Mouse (Mus musculus): ENCODE measurements at regions not wholly inside any gene's neighbourhood (a gene's known extent, or its start where the extent isn't known, plus 50 kb on each side); places are given as distances from the start of the nearest gene placed in this dataset.

DNA sequence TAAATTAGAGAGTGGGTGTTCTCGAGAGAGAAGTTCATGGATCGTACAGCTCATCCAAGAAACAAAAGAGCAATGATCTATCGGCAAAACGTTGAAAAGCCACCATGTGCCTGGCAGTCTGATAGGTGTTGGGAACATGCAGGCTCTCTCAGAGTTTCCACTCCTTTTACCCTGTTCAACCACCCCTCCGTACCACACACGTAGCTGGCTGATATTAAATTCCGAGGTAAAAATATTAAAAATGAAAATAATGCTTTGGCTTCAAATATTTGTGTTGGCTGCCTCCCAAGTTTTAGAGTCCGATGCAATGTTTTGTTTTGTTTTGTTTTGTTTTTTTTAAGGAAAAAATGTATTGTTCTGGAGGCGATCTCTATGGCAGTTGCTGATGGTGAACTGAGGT lies 418.0 kb upstream of the Id4 start:
- no peak overlapping the region for H3K4me2 ChIP-seq (ENCODE audit: low read depth, low read length)
- no peaks in the 10 kb centered on the region for H3K9me3 ChIP-seq (replicated peaks; ENCODE audit: control insufficient read depth, low read length)
- H3K4me3 ChIP-seq (ENCODE audit: low read depth, low read length), result no peak overlapping the region
- no peak overlapping the region for H3K9ac ChIP-seq (ENCODE audit: low read depth, low read length)
- no peaks in the 10 kb centered on the region for H3K36me3 ChIP-seq (ENCODE audit: control insufficient read depth, insufficient read depth)
- 65% methylated on average over 9 of the region's 9 CpGs for WGBS (ENCODE audit: insufficient replicate concordance)
- no peak overlapping the region for H3K27ac ChIP-seq (ENCODE audit: low read length)
- no peak for ATAC-seq (ENCODE audit: low read depth)
- no peaks in the 10 kb centered on the region for H3K4me1 ChIP-seq (ENCODE audit: control insufficient read depth, low read depth, low read length)
- no peaks in the 10 kb centered on the region for H3K27me3 ChIP-seq (ENCODE audit: control insufficient read depth, insufficient read depth, low read depth, low read length)

DNA sequence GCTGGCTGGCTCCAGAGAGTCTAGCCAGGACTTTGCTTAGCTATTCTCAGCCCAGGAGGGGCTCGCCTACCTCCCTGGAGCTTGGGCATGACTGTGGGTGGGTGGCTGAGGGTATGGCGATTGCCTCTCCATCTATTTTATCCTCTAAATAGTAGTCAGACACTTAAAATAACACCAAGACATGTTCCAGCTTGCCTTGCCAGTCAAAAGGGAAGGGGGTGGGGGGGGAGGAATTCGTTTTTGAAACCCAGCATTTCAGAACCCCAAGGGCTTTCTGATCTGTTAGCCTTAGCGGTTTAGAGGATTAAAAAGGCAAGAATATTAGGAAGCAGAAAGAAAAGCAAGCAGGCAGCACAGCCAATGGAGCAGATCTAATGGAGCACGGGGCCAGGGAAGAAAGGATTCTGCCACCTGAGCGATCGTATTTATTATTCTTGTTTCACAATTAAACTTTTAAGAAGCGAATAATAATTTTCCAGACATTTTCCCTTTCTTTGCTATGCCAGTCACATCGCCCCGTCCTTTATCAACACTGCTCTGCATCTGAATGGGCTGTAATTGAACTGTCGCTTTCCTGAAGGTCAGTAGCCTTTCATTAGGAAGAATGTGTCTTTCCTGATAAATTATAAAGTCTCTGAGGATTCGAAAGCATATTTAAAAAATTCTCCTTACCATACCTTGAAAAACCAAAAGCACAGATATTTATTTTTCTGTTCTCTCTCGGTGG lies 417.3 kb upstream of the Id4 start:
- H3K4me3 ChIP-seq (ENCODE audit: low read depth, low read length), result no peak overlapping the region
- no peaks in the 10 kb centered on the region for H3K36me3 ChIP-seq (ENCODE audit: control insufficient read depth, insufficient read depth)
- no peaks in the 10 kb centered on the region for H3K9me3 ChIP-seq (replicated peaks; ENCODE audit: control insufficient read depth, low read length)
- no peak overlapping the region for H3K4me2 ChIP-seq (ENCODE audit: low read depth, low read length)
- H3K27ac ChIP-seq (ENCODE audit: low read length), result no peak overlapping the region
- WGBS (ENCODE audit: insufficient replicate concordance), result 50% methylated on average over 13 of the region's 13 CpGs
- no peak overlapping the region for H3K9ac ChIP-seq (ENCODE audit: low read depth, low read length)
- no peak for ATAC-seq (ENCODE audit: low read depth)
- no peaks in the 10 kb centered on the region for H3K4me1 ChIP-seq (ENCODE audit: control insufficient read depth, low read depth, low read length)
- no peaks in the 10 kb centered on the region for H3K27me3 ChIP-seq (ENCODE audit: control insufficient read depth, insufficient read depth, low read depth, low read length)

DNA sequence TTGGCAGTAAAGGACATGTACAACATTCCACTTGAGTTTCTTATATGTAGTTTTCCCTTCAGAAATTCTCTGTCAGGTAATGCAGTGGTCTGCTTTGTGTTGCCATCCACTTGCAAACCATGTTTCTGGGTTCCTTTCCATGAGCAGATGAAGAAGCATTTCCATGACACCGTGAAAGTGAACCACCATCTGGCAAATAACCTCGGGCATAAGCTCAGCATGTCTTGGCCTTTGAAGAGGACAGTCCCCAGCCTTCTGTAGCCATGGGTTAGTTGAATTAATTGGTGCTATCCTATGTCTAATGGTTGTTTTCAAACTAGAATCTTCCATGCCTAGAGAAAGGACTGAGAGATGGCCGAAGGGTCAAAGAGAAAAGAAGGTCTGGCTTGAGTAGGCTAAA lies 414.3 kb upstream of the Id4 start:
- no peak for ATAC-seq (ENCODE audit: low read depth)
- Histone ChIP-seq H3K4me2 (ENCODE audit: low read depth, low read length) (no peak overlapping the region), H3K27me3 (ENCODE audit: control insufficient read depth, insufficient read depth, low read depth, low read length) (no peaks in the 10 kb centered on the region), H3K27ac (ENCODE audit: low read length) (no peak overlapping the region), H3K36me3 (ENCODE audit: control insufficient read depth, insufficient read depth) (no peaks in the 10 kb centered on the region), H3K4me3 (ENCODE audit: low read depth, low read length) (no peak overlapping the region), H3K9ac (ENCODE audit: low read depth, low read length) (no peak overlapping the region), H3K9me3 (replicated peaks; ENCODE audit: control insufficient read depth, low read length) (no peaks in the 10 kb centered on the region), H3K4me1 (ENCODE audit: control insufficient read depth, low read depth, low read length) (no peaks in the 10 kb centered on the region)
- 64% methylated on average over 3 of the region's 3 CpGs for WGBS (ENCODE audit: insufficient replicate concordance)

DNA sequence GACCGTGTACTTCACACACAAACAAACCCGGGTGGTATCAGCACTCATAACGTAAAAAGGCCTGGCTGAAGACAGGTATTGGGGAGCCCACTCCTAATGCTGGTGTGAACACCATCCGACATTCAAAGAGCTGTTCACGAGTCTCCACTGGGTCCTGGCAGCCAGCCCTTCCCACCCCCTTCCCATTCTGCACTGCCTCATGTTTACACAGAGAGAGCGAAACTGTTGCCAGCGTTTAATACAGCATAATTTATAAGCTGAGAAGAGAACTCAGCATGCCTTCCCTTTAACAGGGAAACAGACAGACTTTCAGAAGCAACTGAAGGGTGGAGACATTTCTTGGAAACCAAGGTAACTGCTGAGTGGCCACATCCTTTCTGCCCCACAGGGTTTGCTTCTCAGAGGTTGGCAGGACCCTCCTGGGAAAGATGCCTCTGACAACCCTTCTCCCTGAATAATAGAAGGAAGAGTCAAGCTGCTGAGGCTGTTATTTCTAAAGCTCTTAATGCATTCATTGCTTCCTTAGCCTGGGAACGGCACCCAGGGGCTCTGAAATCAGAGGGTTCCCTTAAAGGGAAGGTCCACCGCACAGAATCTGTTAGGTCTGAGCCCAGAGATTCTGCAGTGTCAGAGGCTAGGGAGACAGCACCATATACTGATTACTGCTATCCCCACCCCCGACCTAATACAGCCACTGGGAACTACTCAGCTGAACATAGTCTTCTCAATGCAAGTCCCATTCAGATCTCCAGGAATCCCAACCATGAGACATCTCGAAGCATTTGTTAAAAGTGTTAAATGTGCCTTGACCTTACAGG lies 412.4 kb upstream of the Id4 start:
- Histone ChIP-seq H3K27me3 (ENCODE audit: control insufficient read depth, insufficient read depth, low read depth, low read length) (no peaks in the 10 kb centered on the region), H3K36me3 (ENCODE audit: control insufficient read depth, insufficient read depth) (no peaks in the 10 kb centered on the region), H3K4me2 (ENCODE audit: low read depth, low read length) (no peak overlapping the region), H3K4me1 (ENCODE audit: control insufficient read depth, low read depth, low read length) (no peaks in the 10 kb centered on the region), H3K4me3 (ENCODE audit: low read depth, low read length) (no peak overlapping the region), H3K9me3 (replicated peaks; ENCODE audit: control insufficient read depth, low read length) (no peaks in the 10 kb centered on the region), H3K27ac (ENCODE audit: low read length) (no peak overlapping the region), H3K9ac (ENCODE audit: low read depth, low read length) (no peak overlapping the region)
- WGBS (ENCODE audit: insufficient replicate concordance), result 44% methylated on average over 11 of the region's 11 CpGs
- no peak for ATAC-seq (ENCODE audit: low read depth)

DNA sequence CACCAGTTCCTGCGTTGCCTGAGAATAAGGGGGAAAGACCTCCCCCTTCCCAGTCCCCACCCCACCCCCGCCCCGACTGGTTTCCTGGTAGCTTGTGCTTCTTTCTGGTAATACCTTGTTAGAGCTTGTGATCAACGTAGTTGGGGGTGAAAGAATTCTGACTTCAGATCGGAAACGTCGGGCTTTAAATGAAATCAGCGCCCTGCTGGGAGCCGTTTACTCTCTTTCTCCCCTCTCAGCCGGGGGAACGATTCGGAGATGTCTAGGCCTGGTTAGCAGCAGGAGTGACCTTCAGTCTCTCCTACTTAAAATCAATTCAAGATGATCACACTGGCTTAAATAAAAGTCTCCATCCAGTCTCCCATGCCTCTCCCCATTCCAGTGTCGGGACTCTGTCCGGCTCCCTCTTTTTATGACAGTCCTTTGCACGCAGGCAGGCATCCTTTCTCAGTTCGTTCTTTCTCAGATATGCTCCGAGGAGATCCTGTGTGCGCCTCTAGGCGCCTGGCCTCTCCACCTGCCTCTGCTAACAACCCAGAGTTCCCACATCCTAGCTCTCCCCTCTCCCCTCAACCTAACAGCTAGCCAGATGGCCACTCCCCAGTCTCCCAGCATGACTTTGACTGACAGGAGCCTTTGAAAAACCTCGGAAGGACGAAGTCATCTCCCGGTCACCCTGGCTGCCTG lies 405.5 kb upstream of the Id4 start:
- H3K9ac ChIP-seq (ENCODE audit: low read depth, low read length), result no peak overlapping the region
- H3K27me3 ChIP-seq (ENCODE audit: control insufficient read depth, insufficient read depth, low read depth, low read length), result no peaks in the 10 kb centered on the region; the same call in 1 of the 2 replicates
- no peak overlapping the region for H3K4me2 ChIP-seq (ENCODE audit: low read depth, low read length)
- H3K4me1 ChIP-seq (ENCODE audit: control insufficient read depth, low read depth, low read length), result no peaks in the 10 kb centered on the region
- ATAC-seq (ENCODE audit: low read depth), result no peak
- H3K27ac ChIP-seq (ENCODE audit: low read length), result no peak overlapping the region
- WGBS (ENCODE audit: insufficient replicate concordance), result 4% methylated on average over 22 of the region's 22 CpGs
- no peaks in the 10 kb centered on the region for H3K9me3 ChIP-seq (replicated peaks; ENCODE audit: control insufficient read depth, low read length)
- H3K4me3 ChIP-seq (ENCODE audit: low read depth, low read length), result no peak overlapping the region
- H3K36me3 ChIP-seq (ENCODE audit: control insufficient read depth, insufficient read depth), result no peaks in the 10 kb centered on the region

DNA sequence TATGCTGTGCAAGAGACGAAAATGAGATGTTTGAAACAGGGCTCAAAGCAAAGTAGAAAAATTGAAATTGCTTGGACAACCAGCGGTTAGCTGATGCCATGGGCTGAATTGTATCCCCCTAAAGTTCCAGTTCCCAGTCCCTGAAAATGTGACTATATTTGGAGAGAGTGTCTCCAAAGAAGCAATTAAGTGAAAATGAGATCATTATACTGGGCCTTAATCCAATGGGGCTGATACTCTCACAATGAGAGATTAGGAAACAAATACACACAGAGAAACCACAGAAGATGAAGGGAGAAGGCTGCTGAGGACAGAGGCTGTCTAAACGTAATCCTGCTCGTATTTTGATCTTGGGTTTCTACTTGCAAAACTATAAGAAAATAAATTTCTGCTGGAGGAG lies 402.1 kb upstream of the Id4 start:
- no peak overlapping the region for H3K4me2 ChIP-seq (ENCODE audit: low read depth, low read length)
- H3K9ac ChIP-seq (ENCODE audit: low read depth, low read length), result no peak overlapping the region
- no peaks in the 10 kb centered on the region for H3K36me3 ChIP-seq (ENCODE audit: control insufficient read depth, insufficient read depth)
- H3K27me3 ChIP-seq (ENCODE audit: control insufficient read depth, insufficient read depth, low read depth, low read length), result no peaks in the 10 kb centered on the region; the same call in 1 of the 2 replicates
- no peaks in the 10 kb centered on the region for H3K9me3 ChIP-seq (replicated peaks; ENCODE audit: control insufficient read depth, low read length)
- H3K4me1 ChIP-seq (ENCODE audit: control insufficient read depth, low read depth, low read length), result no peaks in the 10 kb centered on the region
- no peak overlapping the region for H3K4me3 ChIP-seq (ENCODE audit: low read depth, low read length)
- H3K27ac ChIP-seq (ENCODE audit: low read length), result no peak overlapping the region
- no peak for ATAC-seq (ENCODE audit: low read depth)
- WGBS (ENCODE audit: insufficient replicate concordance), result 53% methylated on average over 4 of the region's 4 CpGs

DNA sequence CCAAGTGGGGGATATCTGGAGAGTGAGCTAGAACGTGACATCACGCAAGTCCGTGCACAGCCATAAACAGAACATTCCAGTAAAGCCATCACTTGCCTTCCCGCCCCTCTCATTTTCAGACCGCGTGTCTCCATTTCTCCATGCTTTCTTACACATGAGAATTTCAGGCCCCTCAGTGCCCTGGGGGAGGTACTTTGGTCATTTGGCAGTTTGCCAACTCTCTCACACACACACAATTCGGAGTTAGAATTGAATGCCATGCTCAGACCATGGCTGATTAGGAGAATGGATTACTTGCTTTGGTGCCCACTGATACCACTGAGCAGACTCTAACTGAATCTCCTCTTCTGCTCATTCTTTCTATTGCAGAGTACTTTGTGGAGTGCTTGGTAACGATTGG lies 400.7 kb upstream of the Id4 start:
- Histone ChIP-seq H3K27ac (ENCODE audit: low read length) (no peak overlapping the region), H3K9me3 (replicated peaks; ENCODE audit: control insufficient read depth, low read length) (no peaks in the 10 kb centered on the region), H3K9ac (ENCODE audit: low read depth, low read length) (no peak overlapping the region), H3K36me3 (ENCODE audit: control insufficient read depth, insufficient read depth) (no peaks in the 10 kb centered on the region), H3K4me2 (ENCODE audit: low read depth, low read length) (no peak overlapping the region), H3K27me3 (ENCODE audit: control insufficient read depth, insufficient read depth, low read depth, low read length) (no peaks in the 10 kb centered on the region; the same call in 1 of the 2 replicates), H3K4me1 (ENCODE audit: control insufficient read depth, low read depth, low read length) (no peaks in the 10 kb centered on the region), H3K4me3 (ENCODE audit: low read depth, low read length) (no peak overlapping the region)
- ATAC-seq (ENCODE audit: low read depth), result no peak
- WGBS (ENCODE audit: insufficient replicate concordance), result 74% methylated on average over 8 of the region's 8 CpGs

DNA sequence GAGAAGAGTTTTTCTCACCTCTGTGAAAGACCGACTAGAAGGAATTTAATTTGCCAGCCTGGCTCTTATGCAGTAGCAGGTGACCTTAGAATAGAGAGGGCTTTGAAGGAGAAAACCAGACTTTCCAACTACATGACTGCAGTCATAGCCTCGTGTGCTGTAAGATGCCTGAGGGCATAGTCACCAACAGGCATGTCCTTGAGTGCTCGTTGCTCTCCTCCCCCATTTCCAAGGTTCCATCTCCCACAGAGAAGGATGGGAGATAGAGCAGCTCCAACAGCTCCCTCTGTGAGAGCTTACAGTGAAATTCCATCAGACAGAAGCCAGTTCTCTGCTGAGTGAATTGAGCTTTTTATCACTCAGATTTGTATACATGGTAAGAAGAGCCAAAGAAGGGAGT lies 398.1 kb upstream of the Id4 start:
- ATAC-seq (ENCODE audit: low read depth), result no peak
- H3K9ac ChIP-seq (ENCODE audit: low read depth, low read length), result no peak overlapping the region
- 35% methylated on average over 3 of the region's 3 CpGs for WGBS (ENCODE audit: insufficient replicate concordance)
- no peaks in the 10 kb centered on the region for H3K36me3 ChIP-seq (ENCODE audit: control insufficient read depth, insufficient read depth)
- no peak overlapping the region for H3K4me2 ChIP-seq (ENCODE audit: low read depth, low read length)
- no peak overlapping the region for H3K27ac ChIP-seq (ENCODE audit: low read length)
- H3K9me3 ChIP-seq (replicated peaks; ENCODE audit: control insufficient read depth, low read length), result no peaks in the 10 kb centered on the region
- H3K4me1 ChIP-seq (ENCODE audit: control insufficient read depth, low read depth, low read length), result no peaks in the 10 kb centered on the region
- H3K4me3 ChIP-seq (ENCODE audit: low read depth, low read length), result no peak overlapping the region
- H3K27me3 ChIP-seq (ENCODE audit: control insufficient read depth, insufficient read depth, low read depth, low read length), result no peaks in the 10 kb centered on the region

DNA sequence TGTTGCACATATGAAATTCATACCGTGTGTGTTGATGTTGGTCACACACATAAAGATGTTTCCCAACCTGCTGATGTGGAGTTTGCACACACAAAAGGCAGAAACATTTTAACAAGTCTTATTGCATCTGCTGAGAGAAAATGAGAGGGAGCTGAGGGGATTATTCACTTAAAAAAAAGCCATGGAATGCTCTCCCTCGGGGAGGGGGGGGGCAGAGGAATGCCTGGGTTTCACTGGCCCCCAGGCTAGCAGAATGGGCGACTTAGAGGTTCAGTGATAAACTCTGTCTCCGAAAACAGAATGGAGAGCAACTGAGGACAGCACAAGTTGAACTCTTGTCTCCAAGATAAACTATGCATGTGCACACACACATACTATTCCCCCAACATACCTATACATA lies 392.4 kb upstream of the Id4 start:
- no peaks in the 10 kb centered on the region for H3K9me3 ChIP-seq (replicated peaks; ENCODE audit: control insufficient read depth, low read length)
- no peaks in the 10 kb centered on the region for H3K36me3 ChIP-seq (ENCODE audit: control insufficient read depth, insufficient read depth)
- no peak overlapping the region for H3K4me2 ChIP-seq (ENCODE audit: low read depth, low read length)
- no peak overlapping the region for H3K27ac ChIP-seq (ENCODE audit: low read length)
- no peak overlapping the region for H3K4me3 ChIP-seq (ENCODE audit: low read depth, low read length)
- H3K4me1 ChIP-seq (ENCODE audit: control insufficient read depth, low read depth, low read length), result no peaks in the 10 kb centered on the region
- no peak for ATAC-seq (ENCODE audit: low read depth)
- no peak overlapping the region for H3K9ac ChIP-seq (ENCODE audit: low read depth, low read length)
- 35% methylated on average over 4 of the region's 4 CpGs for WGBS (ENCODE audit: insufficient replicate concordance)
- H3K27me3 ChIP-seq (ENCODE audit: control insufficient read depth, insufficient read depth, low read depth, low read length), result no peaks in the 10 kb centered on the region

Measured in liver, embryonic 16.5 days (tissue).